Mouse (Mus musculus): ENCODE measurements around the gene Bcl11a.

DNA sequence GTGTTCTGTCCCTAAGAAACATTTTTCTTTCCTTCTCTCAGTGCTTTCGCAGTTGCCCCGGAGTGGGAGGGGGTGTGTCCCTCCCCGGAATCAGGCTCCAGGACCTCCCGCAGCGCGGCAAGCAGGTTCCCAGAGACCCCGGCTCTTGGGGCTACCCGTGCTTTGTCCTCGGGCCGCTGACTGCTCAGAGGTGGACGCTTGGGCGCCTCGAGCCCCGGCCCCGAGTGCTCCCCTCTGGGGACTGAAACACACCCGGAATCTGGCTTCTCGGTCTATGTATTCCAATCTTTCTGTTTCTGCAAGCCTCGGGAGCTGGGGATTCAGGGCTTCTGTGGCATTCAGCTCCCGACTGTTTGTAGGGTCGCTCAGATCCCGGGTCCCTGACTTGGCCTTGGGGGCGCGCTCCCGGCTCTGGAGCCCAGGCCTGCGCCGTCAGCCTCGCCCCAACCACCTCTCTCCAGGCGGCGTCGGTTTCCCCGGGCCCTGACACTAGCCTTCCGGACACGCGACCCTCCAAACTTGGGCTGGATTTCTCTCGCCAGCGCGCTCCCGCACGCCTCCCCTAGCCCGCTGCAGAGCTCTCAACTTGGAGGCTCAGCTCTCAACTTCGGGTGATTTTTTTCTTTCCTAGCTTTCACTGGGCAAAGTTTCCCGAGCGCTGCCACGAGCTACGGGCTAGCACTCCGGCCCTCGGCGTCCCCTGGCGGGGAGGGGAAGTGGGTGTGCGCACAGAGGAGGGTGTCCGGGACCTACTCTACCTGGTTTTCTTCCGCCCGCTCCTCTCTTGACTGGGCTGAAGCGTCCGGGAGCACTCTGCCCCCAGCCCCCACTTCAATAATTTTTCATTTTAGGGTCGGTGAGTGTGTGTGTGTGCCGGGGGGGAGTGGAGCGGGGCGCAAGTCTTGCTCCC, 780 bp upstream of the Bcl11a start:
- TF ChIP-seq POLR2A (IDR thresholded peaks at IDR 0.05; ENCODE audit: control insufficient read depth, low read depth, low read length) (no peak), CTCF (IDR thresholded peaks at IDR 0.05; ENCODE audit: control insufficient read depth, insufficient read depth, insufficient replicate concordance, low read depth, low read length) (no peak)
